Mouse (Mus musculus) heart, adult 2 months (tissue): ENCODE measurements around the gene Abcc9.

ENCODE experiments used
- CTCF ChIP-seq: fragments of 200-600 bp; IDR thresholded peaks from 2 replicates; pipeline ENCODE4 v1.8.1; 2022; ENCODE audit warnings: antibody characterized with exemption, mild to moderate bottlenecking, moderate library complexity
- EP300 ChIP-seq: fragments of 200-500 bp; IDR thresholded peaks from 2 replicates; pipeline ENCODE4 v1.6.1; 2011; ENCODE audit warnings: low read depth, low read length, control low read depth; ENCODE audit not compliant: insufficient read depth
- POLR2A ChIP-seq: fragments of 200-500 bp; IDR thresholded peaks from 2 replicates; pipeline ENCODE4 v1.6.1; 2011; ENCODE audit warnings: mild to moderate bottlenecking, low read depth, low read length, control low read depth; ENCODE audit not compliant: insufficient read depth

DNA sequence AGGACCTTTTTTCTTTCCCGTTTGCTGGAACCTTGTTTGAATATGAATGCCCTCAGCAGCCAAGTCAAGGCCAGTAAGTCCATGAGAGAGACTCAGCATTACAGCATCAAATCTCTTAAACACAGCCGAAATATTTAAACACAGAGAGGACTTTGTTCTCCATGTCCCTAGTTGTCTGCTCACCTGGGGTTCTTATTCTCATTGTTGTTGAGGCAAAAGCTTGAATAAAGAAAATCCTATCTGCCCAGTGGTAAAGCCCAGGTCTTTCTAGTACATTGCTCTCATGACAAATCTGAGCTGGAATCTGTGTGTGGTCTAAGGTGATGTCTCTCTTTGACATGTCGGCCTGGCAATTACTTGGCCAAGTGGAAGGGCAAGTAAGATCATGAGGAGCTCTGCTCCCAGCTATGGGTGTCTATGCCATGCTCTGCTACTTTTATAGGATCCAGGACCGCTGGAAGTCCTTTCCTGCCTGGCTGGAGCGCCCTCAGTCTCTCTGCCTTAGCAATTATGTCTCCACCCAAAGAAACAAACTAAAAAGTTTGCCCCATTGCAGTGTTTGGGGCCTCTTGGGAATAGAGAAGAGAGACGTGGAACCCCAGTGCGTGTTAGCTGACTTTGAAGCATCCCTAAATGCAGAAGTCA lies 133.3 kb downstream of the Abcc9 start:
- TF ChIP-seq POLR2A (no peak), CTCF (no peak), EP300 (no peak)
